Mouse (Mus musculus) testis, adult 2 months (tissue): Measurements from ENCODE around the gene Tdp1. TPM values are rescaled to one million over a fixed set of nuclear protein-coding genes. Genes with fewer than 3 reads are reported as not detected.
A peak's percentile ranks its signal among the peaks of the same experiment; 100 is the strongest.

ENCODE experiments used
- H3K27ac ChIP-seq: fragments of 200-500 bp; 2 replicates; pipeline ENCODE4 v1.5.1; 2012; ENCODE audit warnings: low read depth, low read length; ENCODE audit not compliant: control insufficient read depth, insufficient read depth
- H3K27me3 ChIP-seq: fragments of 200-500 bp; 2 replicates; pipeline ENCODE4 v1.6.1; 2012; ENCODE audit warnings: mild to moderate bottlenecking, low read length, moderate library complexity; ENCODE audit not compliant: control insufficient read depth, insufficient read depth
- H3K36me3 ChIP-seq: fragments of 200-500 bp; 2 replicates; pipeline ENCODE4 v1.6.1; 2012; ENCODE audit warnings: mild to moderate bottlenecking, low read length; ENCODE audit not compliant: control insufficient read depth, insufficient read depth
- H3K4me1 ChIP-seq: fragments of 200-500 bp; 2 replicates; pipeline ENCODE4 v1.6.1; 2012; ENCODE audit warnings: low read length; ENCODE audit not compliant: control insufficient read depth, insufficient read depth
- H3K4me3 ChIP-seq: fragments of 200-500 bp; 2 replicates; pipeline ENCODE4 v1.5.1; 2012; ENCODE audit warnings: low read depth, mild to moderate bottlenecking, low read length, moderate library complexity, mixed read lengths; ENCODE audit not compliant: control insufficient read depth
- CTCF ChIP-seq: fragments of 200-500 bp; IDR thresholded peaks from 2 replicates; pipeline ENCODE4 v1.5.1; 2012; ENCODE audit warnings: low read depth, mild to moderate bottlenecking, inconsistent platforms, low read length, moderate library complexity; ENCODE audit not compliant: control insufficient read depth, insufficient read depth, insufficient replicate concordance
- POLR2A ChIP-seq: fragments of 200-500 bp; IDR thresholded peaks from 2 replicates; pipeline ENCODE4 v1.6.1; 2012; ENCODE audit warnings: low read depth, mild to moderate bottlenecking, inconsistent platforms, low read length, moderate library complexity; ENCODE audit not compliant: control insufficient read depth
- polyA plus RNA-seq: library from polyadenylated mRNA; depleted of rRNA; stranded (reverse); fragments of >200 nt; gene quantifications from 2 replicates; pipeline ENCODE4 v1.2.3, GENCODE M21; 2012

Tdp1 gene
- polyA plus RNA-seq, 1 experiment, result 95.7 TPM

DNA sequence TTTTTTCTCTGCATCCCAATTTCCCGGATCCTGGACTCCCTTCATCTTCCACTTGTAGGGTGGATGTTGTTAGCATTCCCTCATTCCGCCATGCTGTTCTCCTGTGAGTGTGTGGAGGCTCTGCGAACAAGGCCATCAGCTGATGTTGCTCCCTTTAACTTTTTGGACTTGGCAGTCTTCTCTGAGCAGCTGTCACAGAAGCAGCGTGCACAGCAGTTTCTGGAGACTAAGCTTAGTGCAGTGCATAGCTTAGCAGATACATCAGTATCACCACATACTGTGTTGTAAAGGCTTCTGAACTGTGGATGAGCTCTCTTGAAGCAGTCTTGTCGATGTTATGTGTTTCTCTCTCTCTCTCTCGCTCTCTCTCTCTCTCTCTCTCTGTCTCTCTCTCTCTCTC, 54.9 kb downstream of the Tdp1 start:
- no peak overlapping the region for H3K27ac ChIP-seq
- H3K36me3 ChIP-seq, result peaks cover 2% of the 10 kb centered on the region; the same call in 1 of the 2 replicates

DNA sequence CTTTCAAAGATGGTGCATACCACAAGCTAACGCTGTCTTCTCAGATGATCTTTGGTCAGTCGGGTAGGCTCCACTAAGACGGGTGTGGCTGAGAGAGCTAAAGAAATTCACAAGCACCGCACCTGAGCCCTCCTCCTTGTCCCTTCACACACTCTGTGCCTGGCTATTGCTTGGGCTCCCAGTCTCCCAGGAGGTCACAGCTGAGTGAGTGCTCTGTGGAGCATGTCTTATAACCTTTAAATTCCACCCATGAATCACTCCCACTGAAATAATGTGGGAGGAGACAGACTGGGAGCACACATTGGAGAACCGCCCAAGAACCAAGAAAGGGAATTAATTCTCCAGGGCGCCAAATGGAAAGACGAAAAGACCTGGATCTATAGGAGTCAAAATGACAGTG, 56.4 kb downstream of the Tdp1 start:
- TF ChIP-seq CTCF (no peak), POLR2A (no peak)
- Histone ChIP-seq H3K4me1 (no peaks in the 10 kb centered on the region), H3K27ac (no peak overlapping the region), H3K36me3 (no peaks in the 10 kb centered on the region; the same call in 1 of the 2 replicates), H3K27me3 (no peaks in the 10 kb centered on the region), H3K4me3 (no peak overlapping the region)

More for the DNA sequence above, 54.9 kb downstream of the Tdp1 start:
- TF ChIP-seq POLR2A (no peak), CTCF (no peak)
- Histone ChIP-seq H3K4me1 (no peaks in the 10 kb centered on the region), H3K27me3 (no peaks in the 10 kb centered on the region), H3K4me3 (no peak overlapping the region)

DNA sequence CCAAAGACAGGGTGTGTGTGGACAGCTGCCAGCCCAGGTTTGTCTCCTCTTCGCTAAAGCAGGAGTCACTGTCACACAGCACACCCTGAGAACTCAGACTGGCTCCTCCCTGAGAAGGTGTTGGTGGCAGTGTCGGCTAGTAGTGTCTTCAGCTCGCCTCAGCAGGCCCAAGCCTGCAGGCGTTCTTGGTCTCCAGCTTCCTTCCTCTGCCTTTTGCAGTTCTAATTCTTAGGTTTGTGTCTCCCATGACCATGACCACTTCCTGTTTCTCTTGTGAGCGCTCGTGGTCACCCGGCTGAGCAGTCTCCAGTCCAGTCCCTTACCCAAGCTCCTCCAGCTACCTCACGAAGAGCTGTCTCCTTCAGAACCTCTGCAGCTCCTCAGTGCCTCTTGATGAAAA, 58.1 kb downstream of the Tdp1 start:
- H3K36me3 ChIP-seq, result no peaks in the 10 kb centered on the region; the same call in 1 of the 2 replicates
- no peak overlapping the region for H3K27ac ChIP-seq
- no peak overlapping the region for H3K4me3 ChIP-seq
- no peak for TF ChIP-seq POLR2A
- TF ChIP-seq CTCF, result no peak
- H3K4me1 ChIP-seq, result no peaks in the 10 kb centered on the region
- H3K27me3 ChIP-seq, result no peaks in the 10 kb centered on the region

DNA sequence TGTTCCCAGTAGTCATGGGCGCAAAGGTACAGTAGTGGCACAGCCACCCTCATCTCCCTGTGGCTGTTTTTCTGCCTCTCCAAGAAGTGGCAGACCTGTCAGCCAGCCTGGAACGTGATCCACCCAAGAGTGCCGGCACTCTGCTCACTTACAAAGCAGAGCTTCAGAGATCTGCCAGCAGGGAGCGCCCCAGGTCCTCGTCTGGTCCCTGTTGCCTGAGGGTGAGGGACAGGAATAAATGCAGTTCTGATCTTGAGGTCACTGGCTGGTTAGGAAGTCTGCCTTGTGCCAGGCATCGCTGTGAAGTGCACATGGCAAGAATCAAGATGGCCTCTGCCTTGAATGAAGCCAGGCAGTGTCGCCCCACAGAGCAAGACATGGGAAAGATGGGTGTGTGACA, 68.6 kb downstream of the Tdp1 start:
- Histone ChIP-seq H3K4me3 (no peak overlapping the region), H3K4me1 (no peaks in the 10 kb centered on the region), H3K36me3 (no peaks in the 10 kb centered on the region), H3K27ac (no peak overlapping the region), H3K27me3 (no peaks in the 10 kb centered on the region)
- TF ChIP-seq POLR2A (no peak), CTCF (peak; percentile 50; the same call in 1 of the 2 replicates)

DNA sequence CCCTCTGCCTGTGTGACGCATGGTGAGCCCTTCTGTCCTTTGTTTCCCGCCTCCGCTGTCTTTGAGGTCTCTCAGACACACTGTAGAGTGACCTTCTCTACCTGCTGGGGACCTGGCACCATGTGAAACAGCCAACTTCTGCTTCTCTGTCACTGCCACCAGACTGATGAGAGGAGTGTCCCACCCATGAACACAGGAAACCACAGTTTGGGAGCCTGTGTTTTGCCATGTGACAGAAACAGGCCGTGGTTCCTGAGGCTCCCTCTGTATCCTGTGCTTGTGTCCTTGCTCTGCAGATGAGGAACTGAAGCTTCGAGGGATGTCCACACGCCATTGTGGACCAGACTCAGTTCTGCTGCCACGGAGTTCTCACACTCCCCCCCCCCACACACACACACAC, 72.1 kb downstream of the Tdp1 start:
- TF ChIP-seq POLR2A (no peak), CTCF (no peak)
- no peak overlapping the region for H3K27ac ChIP-seq
- H3K27me3 ChIP-seq, result no peaks in the 10 kb centered on the region
- H3K4me3 ChIP-seq, result no peak overlapping the region
- H3K36me3 ChIP-seq, result no peaks in the 10 kb centered on the region
- peaks cover 2% of the 10 kb centered on the region; the same call in 1 of the 2 replicates for H3K4me1 ChIP-seq

DNA sequence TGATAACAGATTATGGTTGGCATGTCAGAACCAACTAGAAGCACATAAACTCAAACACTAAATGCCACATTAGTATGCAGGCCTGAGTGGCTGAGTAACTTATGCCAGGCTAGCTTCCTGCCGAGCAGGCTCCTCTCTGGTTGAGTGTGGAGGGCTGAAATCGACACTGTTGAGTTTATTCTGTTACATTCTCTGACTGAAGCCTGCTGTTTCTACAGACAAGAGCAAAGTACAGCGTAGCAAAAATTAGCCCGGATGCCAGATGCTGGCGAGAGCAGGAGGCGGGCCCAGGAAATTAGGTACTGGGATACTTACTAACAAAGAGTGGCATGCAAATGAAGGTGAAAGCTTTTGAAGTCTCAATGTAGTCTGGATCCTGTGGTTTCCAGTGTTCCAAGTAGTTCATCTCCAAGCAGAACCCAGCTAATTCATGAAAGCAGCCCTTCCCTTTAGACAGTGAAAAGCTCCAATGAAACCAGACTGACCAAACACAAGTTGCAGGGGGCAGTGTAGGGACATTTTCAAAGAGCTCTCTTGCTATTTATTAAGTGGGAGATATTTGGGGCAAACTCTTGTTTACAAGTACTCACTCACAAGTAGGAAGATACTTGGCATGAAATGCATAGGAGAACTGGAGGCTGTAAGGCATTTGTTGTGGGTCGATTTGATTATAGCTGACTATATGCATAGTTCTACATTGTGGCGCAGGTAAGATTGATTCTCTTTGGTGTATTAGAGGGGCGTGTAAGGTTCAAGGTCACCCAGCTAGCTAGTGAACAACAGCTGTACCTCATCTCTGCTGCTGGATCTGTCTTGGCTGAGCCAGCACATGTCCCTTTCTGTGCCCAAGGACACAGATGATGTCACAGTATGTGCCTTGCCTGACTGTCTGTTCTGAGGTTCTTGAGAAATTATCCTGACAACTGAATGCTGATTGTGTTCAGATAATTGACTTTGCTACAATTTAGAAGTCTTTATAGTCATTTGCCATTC, 74.0 kb downstream of the Tdp1 start:
- TF ChIP-seq POLR2A (no peak), CTCF (no peak)
- H3K27ac ChIP-seq, result no peak overlapping the region
- H3K36me3 ChIP-seq, result no peaks in the 10 kb centered on the region
- no peak overlapping the region for H3K4me3 ChIP-seq
- no peaks in the 10 kb centered on the region for H3K27me3 ChIP-seq
- H3K4me1 ChIP-seq, result peaks cover 2% of the 10 kb centered on the region; the same call in 1 of the 2 replicates

DNA sequence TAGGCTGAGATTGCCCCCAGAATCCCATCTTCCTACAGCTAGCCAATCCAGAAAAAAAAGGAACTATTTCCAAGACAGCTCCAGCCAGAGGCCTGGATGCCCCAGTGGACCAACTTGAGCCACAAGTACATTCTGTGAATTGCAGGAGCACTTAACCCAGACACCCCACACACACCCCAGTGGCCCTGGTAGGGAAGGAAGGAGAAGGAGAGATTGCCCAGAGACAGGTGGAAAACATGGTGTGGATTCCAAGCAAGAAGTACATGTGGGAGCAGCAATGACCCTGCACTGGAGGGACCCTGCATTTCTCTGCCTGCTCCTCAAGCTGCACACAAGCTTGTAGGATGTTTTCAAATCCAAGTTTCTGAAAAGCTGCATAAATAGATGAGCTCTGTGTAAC, 75.0 kb downstream of the Tdp1 start:
- TF ChIP-seq CTCF (no peak), POLR2A (no peak)
- Histone ChIP-seq H3K27me3 (no peaks in the 10 kb centered on the region), H3K27ac (no peak overlapping the region), H3K4me3 (no peak overlapping the region), H3K4me1 (peaks cover 3% of the 10 kb centered on the region), H3K36me3 (no peaks in the 10 kb centered on the region)
